17 mouse cellular contexts compared by ENCODE assay signal in genomic region chr4:26259230-26260029, GRCm38 (mm10).
DNase-seq lines count a peak whose midpoint lies in the region; ATAC-seq and TF ChIP-seq lines count a peak whose summit lies in the region.
"Had no signal": no experiment of that assay in that cellular context is flagged by ENCODE, and none has a peak within 500 bp of the region (broad histone marks: within the 10 kb centered on the region; RNA-seq: fewer than 3 reads in every experiment).

No protein-coding gene starts in this region.

- intact Hi-C loops in left cerebral cortex, postnatal 14 days (cut with DNase I) = no loop called here

- no peak overlapping the region for H3K4me3 ChIP-seq in hindbrain, embryonic 15.5 days
- no peak overlapping the region for H3K4me3 ChIP-seq in hindbrain, embryonic 10.5 days
- H3K4me3 ChIP-seq in stomach, embryonic 14.5 days (ENCODE audit: low read depth, low read length) = no peak overlapping the region
- no peak overlapping the region for H3K4me3 ChIP-seq in stomach, postnatal 0 days (ENCODE audit: low read depth, low read length)
- H3K4me3 ChIP-seq: kidney, embryonic 15.5 days; midbrain, embryonic 13.5 days had no signal

- H3K9ac ChIP-seq in hindbrain, embryonic 15.5 days = no peak overlapping the region
- H3K9ac ChIP-seq in stomach, embryonic 14.5 days (replicated peaks; ENCODE audit: low read depth, low read length) = no peak overlapping the region
- no peak overlapping the region for H3K9ac ChIP-seq in stomach, postnatal 0 days (ENCODE audit: low read length)
- H3K9ac ChIP-seq: kidney, embryonic 15.5 days; midbrain, embryonic 13.5 days had no signal

- no peak for TF ChIP-seq EP300 in stomach, postnatal 0 days (optimal IDR thresholded peaks at IDR 0.05)

- DNase-seq in adrenal gland, adult 2 months = peak; percentile 36
- no peak for DNase-seq in adrenal gland, postnatal 25 days
- DNase-seq in hindbrain, embryonic 10.5 days (ENCODE audit: low spot score) = no peak
- DNase-seq in stomach, postnatal 0 days (ENCODE audit: low spot score) = no peak
- DNase-seq in left cerebral cortex, postnatal 14 days (ENCODE audit: low spot score in 2 of 2) = no peak
- DNase-seq: cerebellum, adult 18-20 months; gastrocnemius, postnatal 25 days; heart, postnatal 36 days; lung, postnatal 4 days; right cerebral cortex, postnatal 25 days; thymus, postnatal 14 days had no signal

- no peaks in the 10 kb centered on the region for H3K9me3 ChIP-seq in hindbrain, embryonic 15.5 days
- no peaks in the 10 kb centered on the region for H3K9me3 ChIP-seq in hindbrain, embryonic 10.5 days
- no peaks in the 10 kb centered on the region for H3K9me3 ChIP-seq in stomach, embryonic 14.5 days (ENCODE audit: control insufficient read depth, low read depth, low read length)
- no peaks in the 10 kb centered on the region for H3K9me3 ChIP-seq in stomach, postnatal 0 days (ENCODE audit: control insufficient read depth, low read length)
- H3K9me3 ChIP-seq: kidney, embryonic 15.5 days; midbrain, embryonic 13.5 days had no signal

- ATAC-seq in hindbrain, embryonic 15.5 days (ENCODE audit: low FRiP score, low read depth) = peak; percentile 48; the same call in 1 of the 2 replicates
- peak; percentile 71; the same call in 1 of the 2 replicates for ATAC-seq in stomach, embryonic 14.5 days (ENCODE audit: insufficient number of reproducible peaks, insufficient read depth, low FRiP score, low read depth)
- no peak for ATAC-seq in stomach, postnatal 0 days (ENCODE audit: low FRiP score, low TSS enrichment)
- ATAC-seq in CD4-positive, CD25-positive, alpha-beta regulatory T cell, adult 4 months = no peak
- ATAC-seq: midbrain, embryonic 13.5 days had no signal

- H3K27me3 ChIP-seq in hindbrain, embryonic 15.5 days = no peaks in the 10 kb centered on the region
- no peaks in the 10 kb centered on the region for H3K27me3 ChIP-seq in hindbrain, embryonic 10.5 days (ENCODE audit: insufficient read depth, poor library complexity, severe bottlenecking)
- H3K27me3 ChIP-seq in stomach, embryonic 14.5 days (ENCODE audit: control insufficient read depth, insufficient read depth, low read length) = no peaks in the 10 kb centered on the region
- no peaks in the 10 kb centered on the region for H3K27me3 ChIP-seq in stomach, postnatal 0 days (ENCODE audit: control insufficient read depth, insufficient read depth, low read length)
- H3K27me3 ChIP-seq: kidney, embryonic 15.5 days; midbrain, embryonic 13.5 days had no signal

- WGBS in hindbrain, embryonic 15.5 days = 92% methylated on average over 1 of the region's 1 CpGs
- WGBS in hindbrain, embryonic 10.5 days = 89% methylated on average over 1 of the region's 1 CpGs
- WGBS in stomach, embryonic 14.5 days = 56% methylated on average over 1 of the region's 1 CpGs
- 31% methylated on average over 1 of the region's 1 CpGs for WGBS in stomach, postnatal 0 days

- no peak overlapping the region for H3K27ac ChIP-seq in hindbrain, embryonic 15.5 days (replicated peaks)
- H3K27ac ChIP-seq in hindbrain, embryonic 10.5 days = no peak overlapping the region
- H3K27ac ChIP-seq in stomach, embryonic 14.5 days (ENCODE audit: low read length) = no peak overlapping the region
- H3K27ac ChIP-seq in stomach, postnatal 0 days (replicated peaks) = no peak overlapping the region
- H3K27ac ChIP-seq: kidney, embryonic 15.5 days; midbrain, embryonic 13.5 days had no signal

- TF ChIP-seq CTCF in stomach, postnatal 0 days (IDR thresholded peaks at IDR 0.05; ENCODE audit: low read depth) = no peak

- no peak overlapping the region for H3K4me2 ChIP-seq in hindbrain, embryonic 15.5 days
- H3K4me2 ChIP-seq in stomach, embryonic 14.5 days (replicated peaks; ENCODE audit: low read depth, low read length) = no peak overlapping the region
- H3K4me2 ChIP-seq in stomach, postnatal 0 days (replicated peaks; ENCODE audit: low read depth) = no peak overlapping the region
- H3K4me2 ChIP-seq: heart, embryonic 11.5 days; kidney, embryonic 15.5 days; midbrain, embryonic 13.5 days had no signal

- no peaks in the 10 kb centered on the region for H3K36me3 ChIP-seq in hindbrain, embryonic 15.5 days
- no peaks in the 10 kb centered on the region for H3K36me3 ChIP-seq in hindbrain, embryonic 10.5 days
- H3K36me3 ChIP-seq in stomach, embryonic 14.5 days (ENCODE audit: control insufficient read depth, insufficient read depth, low read length) = no peaks in the 10 kb centered on the region
- H3K36me3 ChIP-seq in stomach, postnatal 0 days (ENCODE audit: control insufficient read depth, insufficient read depth, low read length) = no peaks in the 10 kb centered on the region
- H3K36me3 ChIP-seq: kidney, embryonic 15.5 days; midbrain, embryonic 13.5 days had no signal

- no peaks in the 10 kb centered on the region for H3K4me1 ChIP-seq in hindbrain, embryonic 15.5 days (replicated peaks)
- no peaks in the 10 kb centered on the region for H3K4me1 ChIP-seq in hindbrain, embryonic 10.5 days (replicated peaks)
- H3K4me1 ChIP-seq in stomach, embryonic 14.5 days (ENCODE audit: control insufficient read depth, insufficient read depth, low read length) = no peaks in the 10 kb centered on the region
- H3K4me1 ChIP-seq in stomach, postnatal 0 days (replicated peaks; ENCODE audit: control insufficient read depth, insufficient read depth) = no peaks in the 10 kb centered on the region
- H3K4me1 ChIP-seq: kidney, embryonic 15.5 days; midbrain, embryonic 13.5 days had no signal

Comparison
In these comparisons a context has a peak if more than half of its experiments do, and no peak if none do; other contexts are left out.
1. ATAC-seq: peak in hindbrain, embryonic 15.5 days (single experiment) and stomach, embryonic 14.5 days (single experiment); none in stomach, postnatal 0 days (single experiment) and CD4-positive, CD25-positive, alpha-beta regulatory T cell, adult 4 months (single experiment).